Mouse (Mus musculus) spleen, adult 2 months (tissue): ENCODE results near the gene Il27ra.

Source experiments
- CTCF ChIP-seq: fragments of 200-500 bp; IDR thresholded peaks from 2 replicates; pipeline ENCODE4 v1.5.1; 2011; ENCODE audit warnings: mild to moderate bottlenecking, inconsistent platforms; ENCODE audit not compliant: insufficient read depth, insufficient read length, insufficient replicate concordance; ENCODE audit errors: extremely low read depth
- POLR2A ChIP-seq: fragments of 200-500 bp; IDR thresholded peaks from 2 replicates; pipeline ENCODE4 v1.6.1; 2011; ENCODE audit warnings: low read depth, low read length, inconsistent platforms

GRCm38 (mm10) chr8:84068316-84069035, 26.1 kb upstream of the Il27ra start:
- TF ChIP-seq CTCF (no peak), POLR2A (no peak)
